Mouse (Mus musculus) ES-E14 (cell line): ENCODE data around the gene Bcl2l1.

Experiments used
- CHD2 ChIP-seq: IDR thresholded peaks from 2 replicates; pipeline ENCODE4 v1.6.1; 2014; ENCODE audit warnings: mild to moderate bottlenecking, low read depth, low read length, inconsistent platforms
- HCFC1 ChIP-seq: IDR thresholded peaks from 2 replicates; pipeline ENCODE4 v1.6.1; 2012; ENCODE audit warnings: low read length, inconsistent platforms, borderline replicate concordance; ENCODE audit not compliant: insufficient read depth
- MAFK ChIP-seq: IDR thresholded peaks from 2 replicates; pipeline ENCODE4 v1.6.1; 2014; ENCODE audit warnings: mild to moderate bottlenecking, low read depth, low read length, inconsistent platforms; ENCODE audit not compliant: insufficient read depth
- ZC3H11A ChIP-seq: IDR thresholded peaks from 2 replicates; pipeline ENCODE4 v1.6.1; 2012; ENCODE audit warnings: low read depth, mild to moderate bottlenecking, inconsistent platforms, low read length, borderline replicate concordance

GRCm38 (mm10) chr2:152825713-152826112, 5.8 kb downstream of the Bcl2l1 start:
- TF ChIP-seq MAFK = no peak
- no peak for TF ChIP-seq CHD2
- TF ChIP-seq ZC3H11A = no peak
- TF ChIP-seq HCFC1 = no peak
